Mouse (Mus musculus) CH12.LX (cell line): ENCODE measurements around the gene Cphx2. TPM values are rescaled to one million over a fixed set of nuclear protein-coding genes. Genes with fewer than 3 reads are reported as not detected.
"Not testable (repeated sequence)": the region's sequence is repeated elsewhere in the genome, so short reads cannot be mapped to it uniquely, and the experiment has no call there.

Experiments
- DNase-seq: peaks from one replicate; pipeline ENCODE4 v3.0.0-alpha.2; 2013; ENCODE audit errors: extremely low read depth
- H3K27ac ChIP-seq: 2 replicates; pipeline ENCODE4 v1.5.1; 2012; ENCODE audit warnings: low read depth, mild to moderate bottlenecking, control low read depth, moderate library complexity; ENCODE audit not compliant: insufficient read depth
- H3K27me3 ChIP-seq: replicated peaks from 2 replicates; pipeline ENCODE3; 2012; ENCODE audit warnings: inconsistent platforms
- H3K36me3 ChIP-seq, 2 experiments: replicated peaks in 1 of 2; 2 replicates each; pipeline versions ENCODE3 to v1.6.1; 2012; ENCODE audit warnings: inconsistent platforms in 1 of 2, low read length in 1 of 2, mild to moderate bottlenecking in 1 of 2, mixed read lengths in 1 of 2, moderate library complexity in 1 of 2; ENCODE audit not compliant: control insufficient read depth in 1 of 2, insufficient read depth in 1 of 2
- H3K4me1 ChIP-seq, 2 experiments: 2 replicates each; pipeline ENCODE4 v1.6.1; 2012; ENCODE audit warnings: inconsistent platforms in 1 of 2, moderate library complexity in 1 of 2; ENCODE audit not compliant: insufficient read depth in 2 of 2, control insufficient read depth in 1 of 2
- H3K4me2 ChIP-seq: 2 replicates; pipeline ENCODE4 v1.6.1; 2012; ENCODE audit warnings: low read depth, mild to moderate bottlenecking, control low read depth; ENCODE audit not compliant: poor library complexity, insufficient read depth, severe bottlenecking
- H3K4me3 ChIP-seq, 3 experiments: fragments of 150-350 bp in 1 of 3; sonication (generic) in 1 of 3; replicated peaks in 1 of 3; 2 replicates each; pipeline versions ENCODE3 to v1.5.1; 2011 to 2012; ENCODE audit warnings: low read depth in 2 of 3, low read length in 2 of 3, mild to moderate bottlenecking in 2 of 3, moderate library complexity in 2 of 3, control low read depth in 1 of 3, improper control_type of control experiment in 1 of 3, inconsistent platforms in 1 of 3, mixed read lengths in 1 of 3; ENCODE audit not compliant: poor library complexity in 1 of 3
- H3K79me2 ChIP-seq: replicated peaks from 2 replicates; pipeline ENCODE4 v1.6.1; 2012; ENCODE audit warnings: mild to moderate bottlenecking, moderate library complexity; ENCODE audit not compliant: control insufficient read depth, poor library complexity, insufficient read depth, severe bottlenecking; ENCODE audit errors: extremely low read depth
- H3K9ac ChIP-seq: 2 replicates; pipeline ENCODE4 v1.6.1; 2012; ENCODE audit warnings: low read depth, mild to moderate bottlenecking, control low read depth, moderate library complexity; ENCODE audit not compliant: insufficient read depth
- H3K9me3 ChIP-seq: replicated peaks from 2 replicates; pipeline ENCODE3; 2012; ENCODE audit warnings: low read length, inconsistent platforms, mixed read lengths
- dilution Hi-C: fragments of 300-500 bp; cut with MboI; formaldehyde crosslinking; loops from 2 replicates; pipeline ENCODE4 v1.14.3; 2020; ENCODE audit warnings: low sequenced_read_pairs; ENCODE audit not compliant: extremely low pct_unique_long_range_greater_than_20kb, extremely low pct_ligation_motif_present
- in situ Hi-C: fragments of 300-500 bp; cut with MboI; formaldehyde crosslinking; loops from 3 replicates; pipeline ENCODE4 v1.14.3; 2019; ENCODE audit warnings: low sequenced_read_pairs, low pct_ligation_motif_present, low pct_unique_long_range_greater_than_20kb, mixed read lengths
- polyA plus RNA-seq: library from polyadenylated mRNA; unstranded; fragments of >175 nt; gene quantifications from 2 replicates; pipeline ENCODE4 v1.2.1, GENCODE M21; 2012; ENCODE audit warnings: low read depth; ENCODE audit not compliant: insufficient read length
- total RNA-seq, 2 experiments: library from RNA; depleted of rRNA; stranded (reverse); fragments of 300-350 nt in 1 of 2; fragments of >200 nt in 1 of 2; gene quantifications; 2 replicates each; pipeline ENCODE4 v1.2.3; 2012 to 2014

Gene Cphx2
- total and polyA plus RNA-seq, 3 experiments, result not detected

DNA sequence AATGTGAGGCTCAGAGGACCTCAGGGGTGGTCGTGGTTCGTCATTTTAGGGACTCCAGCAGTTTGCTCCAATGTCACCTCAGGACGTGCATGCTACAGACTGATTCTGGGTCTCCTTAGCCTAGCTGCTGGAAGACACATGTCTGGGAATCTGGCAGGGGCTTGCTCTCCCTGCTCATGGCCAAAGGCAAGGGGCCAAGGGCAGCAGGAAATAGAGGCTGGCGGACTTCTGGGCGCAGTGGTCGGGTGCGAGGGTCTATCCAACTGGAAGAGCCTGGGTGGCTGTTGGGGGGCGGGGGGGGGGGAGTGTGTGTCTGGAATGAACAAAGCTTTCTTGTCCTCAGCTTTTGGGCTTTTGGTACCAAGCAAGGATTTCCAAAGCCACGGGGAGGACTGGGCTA is 32.5 kb upstream of the Cphx2 start:
- H3K4me1 ChIP-seq, result not testable (repeated sequence)

GRCm38 (mm10) chr14:26058184-26058583 is 23.1 kb upstream of the Cphx2 start:
- DNase-seq, H3K27ac ChIP-seq, H3K27me3 ChIP-seq, H3K9me3 ChIP-seq, H3K4me3 ChIP-seq, H3K4me2 ChIP-seq, H3K36me3 ChIP-seq, H3K9ac ChIP-seq, dilution Hi-C loops, in situ Hi-C loops, H3K79me2 ChIP-seq, H3K4me1 ChIP-seq: not testable (repeated sequence)

More for the DNA sequence above, 32.5 kb upstream of the Cphx2 start:
- H3K4me3 ChIP-seq, H3K9me3 ChIP-seq, H3K27ac ChIP-seq, H3K79me2 ChIP-seq, in situ Hi-C loops, H3K27me3 ChIP-seq, H3K36me3 ChIP-seq, DNase-seq, H3K4me2 ChIP-seq, dilution Hi-C loops, H3K9ac ChIP-seq: not testable (repeated sequence)

GRCm38 (mm10) chr14:26059362-26059761 is 22.0 kb upstream of the Cphx2 start:
- H3K9ac ChIP-seq, H3K4me2 ChIP-seq, H3K79me2 ChIP-seq, H3K9me3 ChIP-seq, H3K36me3 ChIP-seq, DNase-seq, H3K4me1 ChIP-seq, H3K27me3 ChIP-seq, H3K27ac ChIP-seq, H3K4me3 ChIP-seq, dilution Hi-C loops, in situ Hi-C loops: not testable (repeated sequence)

DNA sequence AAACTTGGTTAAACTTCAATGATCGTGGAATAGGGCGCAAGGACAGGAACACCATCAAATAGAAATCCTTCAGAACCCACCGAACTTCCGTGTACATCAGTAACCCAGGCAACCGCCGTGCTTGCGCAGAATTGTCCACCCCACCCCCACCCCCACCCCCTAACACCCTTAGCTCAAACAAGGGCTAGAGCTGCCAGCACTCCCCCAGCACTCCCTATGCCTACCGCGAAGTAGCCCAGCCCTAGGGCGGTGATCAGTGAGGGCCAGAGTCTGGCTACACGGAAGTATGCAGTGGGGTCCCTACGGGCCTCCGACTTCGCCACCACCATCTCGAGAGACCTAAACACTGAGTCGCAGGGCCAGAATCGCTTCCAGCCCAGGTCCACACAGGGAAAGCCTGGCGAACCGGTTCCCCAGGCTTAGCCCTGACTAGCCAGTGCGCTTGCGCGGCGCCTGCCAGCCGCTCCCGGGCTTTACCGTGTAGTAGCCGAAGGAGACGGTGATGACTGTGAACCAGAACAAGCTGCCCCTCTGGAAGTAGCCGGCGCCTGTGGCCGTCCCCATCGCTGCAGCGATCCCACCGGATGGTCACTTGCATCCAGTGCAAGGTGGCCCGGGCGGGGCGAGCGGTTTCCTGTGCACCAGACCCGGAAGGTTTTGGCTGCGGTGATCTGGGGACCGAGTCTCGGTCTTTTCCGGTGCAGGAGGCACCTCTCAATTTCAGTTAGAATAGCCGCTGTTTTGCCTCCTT is 14.6 kb upstream of the Cphx2 start:
- H3K4me3 ChIP-seq, in situ Hi-C loops, DNase-seq, H3K27ac ChIP-seq, H3K9ac ChIP-seq, H3K27me3 ChIP-seq, dilution Hi-C loops, H3K9me3 ChIP-seq, H3K79me2 ChIP-seq, H3K4me2 ChIP-seq, H3K36me3 ChIP-seq, H3K4me1 ChIP-seq: not testable (repeated sequence)

DNA sequence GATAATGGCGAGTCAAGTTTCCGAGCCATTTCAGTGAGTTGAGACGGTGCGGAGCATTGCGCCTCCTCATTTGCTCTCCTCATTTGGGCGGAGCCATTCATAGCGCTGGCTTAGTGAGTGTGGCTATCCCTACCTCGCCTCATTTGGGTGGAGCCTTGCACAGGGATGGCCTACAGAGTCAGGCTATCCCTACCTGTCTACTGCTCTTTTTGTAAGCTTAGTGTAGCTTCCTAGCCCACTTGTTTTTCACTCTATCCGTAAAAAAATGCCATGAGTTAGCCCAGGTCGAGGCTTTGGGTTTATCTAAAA is 14.0 kb upstream of the Cphx2 start, which contains the start of gene Tmem254c:
Gene Tmem254c, minus strand, starts transcription at position 31 of the 309 bp plus-strand sequence.
- H3K79me2 ChIP-seq, H3K9ac ChIP-seq, dilution Hi-C loops, H3K4me3 ChIP-seq, H3K4me1 ChIP-seq, H3K36me3 ChIP-seq, in situ Hi-C loops, H3K27ac ChIP-seq, DNase-seq, H3K27me3 ChIP-seq, H3K4me2 ChIP-seq, H3K9me3 ChIP-seq: not testable (repeated sequence)

GRCm38 (mm10) chr14:26076620-26077390 is 4.5 kb upstream of the Cphx2 start:
- H3K9me3 ChIP-seq, in situ Hi-C loops, H3K4me2 ChIP-seq, H3K27ac ChIP-seq, dilution Hi-C loops, H3K36me3 ChIP-seq, DNase-seq, H3K9ac ChIP-seq, H3K79me2 ChIP-seq, H3K4me1 ChIP-seq, H3K4me3 ChIP-seq, H3K27me3 ChIP-seq: not testable (repeated sequence)
